Mouse (Mus musculus) Muller cell, postnatal 12 days (primary cell): Measurements from ENCODE around the gene Itgax.

Experiments
- DNase-seq: peaks from one replicate; pipeline ENCODE4 v3.0.0-alpha.2; 2015; ENCODE audit errors: inconsistent ontology term

Itgax gene

GRCm38 (mm10) chr7:128128741-128129720 is at the start of gene Itgax:
TSS of gene Itgax (plus strand) at chr7:128129547.
- no peak for DNase-seq

- DNase-seq: no peak
Observed at GRCm38 (mm10) chr7:128080012-128080411, 49.3 kb upstream of the Itgax start.

GRCm38 (mm10) chr7:128089141-128089540 is 40.2 kb upstream of the Itgax start:
- DNase-seq: no peak

GRCm38 (mm10) chr7:128098135-128098534 is 31.2 kb upstream of the Itgax start:
- no peak for DNase-seq

GRCm38 (mm10) chr7:128100742-128101357 is 28.5 kb upstream of the Itgax start:
- DNase-seq: no peak

GRCm38 (mm10) chr7:128105246-128105645 is 24.1 kb upstream of the Itgax start:
- no peak for DNase-seq

- no peak for DNase-seq
Observed at GRCm38 (mm10) chr7:128107462-128107861, 21.9 kb upstream of the Itgax start.

- no peak for DNase-seq
Observed at GRCm38 (mm10) chr7:128110314-128110713, 19.0 kb upstream of the Itgax start.

GRCm38 (mm10) chr7:128112131-128112530 is 17.2 kb upstream of the Itgax start:
- no peak for DNase-seq

- no peak for DNase-seq
Observed at GRCm38 (mm10) chr7:128114371-128115105, 14.8 kb upstream of the Itgax start.

GRCm38 (mm10) chr7:128115211-128115958 is 14.0 kb upstream of the Itgax start:
- no peak for DNase-seq

- no peak for DNase-seq
Observed at GRCm38 (mm10) chr7:128116396-128116795, 13.0 kb upstream of the Itgax start.

GRCm38 (mm10) chr7:128119726-128120490 is 9.4 kb upstream of the Itgax start:
- no peak for DNase-seq

- no peak for DNase-seq
Observed at GRCm38 (mm10) chr7:128132148-128132547, 2.8 kb downstream of the Itgax start.

GRCm38 (mm10) chr7:128133596-128133995 is 4.2 kb downstream of the Itgax start:
- DNase-seq: no peak

- DNase-seq: no peak
Observed at GRCm38 (mm10) chr7:128136927-128137326, 7.6 kb downstream of the Itgax start.

- no peak for DNase-seq
Observed at GRCm38 (mm10) chr7:128139611-128140010, 10.3 kb downstream of the Itgax start.

GRCm38 (mm10) chr7:128150970-128151369 is 21.6 kb downstream of the Itgax start:
- no peak for DNase-seq

- DNase-seq: no peak
Observed at GRCm38 (mm10) chr7:128154076-128154475, 24.7 kb downstream of the Itgax start, which contains the start of gene Itgad. TSS of gene Itgad (plus strand) at chr7:128154376.

- no peak for DNase-seq
Observed at GRCm38 (mm10) chr7:128154924-128155323, 25.6 kb downstream of the Itgax start.
